Mouse (Mus musculus): ENCODE measurements around the gene Cnnm4. TPM values are rescaled to one million over a fixed set of nuclear protein-coding genes. Genes with fewer than 3 reads are reported as not detected.

The Cnnm4 gene
- total and polyA plus RNA-seq, 3 experiments = 3.9 to 4.6 (median 4.4) TPM

DNA sequence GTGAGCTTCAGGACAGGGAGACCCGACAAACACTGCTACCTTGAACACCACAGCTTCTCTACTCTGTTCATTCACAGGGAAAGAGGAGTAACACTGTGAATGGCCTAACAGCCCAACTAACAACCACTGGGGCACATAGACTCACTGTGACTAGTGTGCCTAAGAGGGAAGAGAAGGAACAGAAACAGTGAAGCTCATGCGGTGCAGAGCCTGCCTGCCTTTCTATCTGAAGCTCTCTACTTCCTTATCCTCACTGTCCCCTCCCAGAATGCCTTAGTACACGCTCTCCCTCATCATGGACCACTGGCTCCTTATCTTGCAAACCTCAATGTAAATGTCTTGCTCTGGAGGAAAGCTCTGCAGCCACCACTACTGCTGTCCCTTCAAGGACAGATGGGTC lies 34.2 kb upstream of the Cnnm4 start:
- no peak for TF ChIP-seq EP300 (IDR thresholded peaks at IDR 0.05; ENCODE audit: insufficient read depth, low read depth, low read length)
- TF ChIP-seq POLR2A (IDR thresholded peaks at IDR 0.05; ENCODE audit: insufficient read depth, low read depth, low read length) = no peak
- no peak for TF ChIP-seq CTCF (IDR thresholded peaks at IDR 0.05)
- Histone ChIP-seq H3K9ac (ENCODE audit: low read depth, low read length) (no peak overlapping the region), H3K27me3 (ENCODE audit: control insufficient read depth, insufficient read depth, low read length) (no peaks in the 10 kb centered on the region), H3K4me1 (ENCODE audit: control insufficient read depth, insufficient read depth, low read length) (no peaks in the 10 kb centered on the region), H3K27ac (no peak overlapping the region), H3K79me2 (replicated peaks; ENCODE audit: control insufficient read depth, insufficient read depth, low read length) (no peaks in the 10 kb centered on the region), H3K36me3 (ENCODE audit: control insufficient read depth, insufficient read depth, low read length) (no peaks in the 10 kb centered on the region), H3K4me3 (no peak overlapping the region)
- intact Hi-C loops (cut with DNase I) = no loop called here
- DNase-seq = no peak
- WGBS = 94% methylated on average over 3 of the region's 3 CpGs

DNA sequence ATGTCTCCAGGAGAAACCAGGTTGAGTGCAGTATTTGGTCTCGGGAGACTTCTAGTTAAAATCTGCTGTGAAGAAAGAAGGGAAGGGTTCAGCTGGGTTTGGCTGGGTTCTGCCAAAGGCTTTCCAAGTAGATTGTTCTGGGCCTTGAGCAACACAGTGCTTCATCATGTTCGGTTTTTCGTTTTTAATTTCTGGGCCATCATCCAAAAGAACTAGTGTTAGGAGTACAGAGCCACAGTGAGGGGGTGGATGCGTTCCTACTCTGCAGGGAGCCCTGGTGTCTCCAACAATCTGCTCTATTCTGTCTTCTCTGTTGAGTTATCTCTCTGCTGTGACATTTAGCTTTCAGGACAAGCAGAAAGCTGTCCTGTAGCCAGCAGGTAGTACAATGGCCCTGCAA lies 30.3 kb upstream of the Cnnm4 start:
- TF ChIP-seq EP300 (IDR thresholded peaks at IDR 0.05; ENCODE audit: insufficient read depth, low read depth, low read length) (no peak), POLR2A (IDR thresholded peaks at IDR 0.05; ENCODE audit: insufficient read depth, low read depth, low read length) (no peak), CTCF (IDR thresholded peaks at IDR 0.05) (no peak)
- Histone ChIP-seq H3K4me1 (ENCODE audit: control insufficient read depth, insufficient read depth, low read length) (peaks cover 4% of the 10 kb centered on the region), H3K79me2 (replicated peaks; ENCODE audit: control insufficient read depth, insufficient read depth, low read length) (no peaks in the 10 kb centered on the region), H3K36me3 (ENCODE audit: control insufficient read depth, insufficient read depth, low read length) (no peaks in the 10 kb centered on the region), H3K27me3 (ENCODE audit: control insufficient read depth, insufficient read depth, low read length) (no peaks in the 10 kb centered on the region), H3K4me3 (no peak overlapping the region), H3K27ac (no peak overlapping the region), H3K9ac (ENCODE audit: low read depth, low read length) (no peak overlapping the region)
- intact Hi-C loops (cut with DNase I) = loop anchor here (5.0 kb wide), 1 partner anchor 51 kb away; no protein-coding TSS in a partner anchor
- peak; percentile 23 to 41 for DNase-seq
- WGBS = 71% methylated on average over 4 of the region's 4 CpGs

DNA sequence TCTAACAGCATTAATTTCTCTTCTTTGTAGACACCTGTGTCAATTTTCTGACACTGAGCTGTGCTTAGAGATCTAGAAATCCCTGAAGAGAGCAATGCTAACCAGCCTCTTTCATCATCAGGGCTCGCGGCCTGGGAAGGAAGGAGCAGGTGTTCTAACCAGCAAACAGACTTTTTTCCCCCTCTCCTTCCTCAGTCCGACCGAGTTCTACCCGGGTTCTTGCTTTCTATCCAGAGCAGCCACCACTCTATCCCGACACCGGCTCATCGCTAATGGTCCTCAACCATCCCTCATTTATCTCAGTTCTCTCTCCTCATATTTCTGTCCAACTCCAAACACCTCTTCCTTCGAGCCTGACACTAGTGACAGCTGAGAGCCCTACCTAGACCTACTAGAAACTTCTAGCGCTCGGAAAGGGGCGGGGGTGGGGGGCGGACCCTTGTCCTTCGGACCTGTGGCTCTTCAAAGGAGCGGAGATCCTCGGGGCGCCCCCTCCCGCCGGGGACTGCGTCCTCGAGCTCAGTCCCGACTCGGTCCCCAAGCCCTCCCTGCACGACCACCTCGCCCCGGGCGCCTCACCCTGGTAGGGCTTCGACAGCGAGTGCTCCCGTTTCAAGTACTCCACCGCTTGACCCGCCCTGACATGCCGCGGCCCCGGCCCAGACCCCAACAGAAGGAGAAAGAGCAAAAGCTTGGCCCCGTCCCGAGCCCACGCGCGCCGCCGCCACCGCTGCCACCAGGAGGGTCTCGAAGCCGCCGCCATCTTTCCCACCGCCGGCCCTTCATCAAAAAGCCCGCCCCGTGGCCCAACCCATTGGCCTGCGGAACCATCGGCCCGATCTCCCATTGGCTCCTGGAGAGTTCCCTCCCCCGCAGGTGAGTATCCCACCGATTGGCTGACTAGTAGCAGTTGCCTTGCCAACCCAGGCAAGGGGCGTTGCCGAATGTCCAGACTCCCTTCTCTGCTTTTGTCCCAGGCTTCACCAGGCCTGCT lies 26.7 kb upstream of the Cnnm4 start, which contains the start of gene Lman2l:
Gene Lman2l (minus strand): TSS at position 801 of the 994 bp plus-strand sequence.
- Histone ChIP-seq H3K4me1 (ENCODE audit: control insufficient read depth, insufficient read depth, low read length) (peaks cover 4% of the 10 kb centered on the region), H3K27ac (peak within 1 kb of the TSS; percentile 64), H3K27me3 (ENCODE audit: control insufficient read depth, insufficient read depth, low read length) (no peaks in the 10 kb centered on the region), H3K79me2 (replicated peaks; ENCODE audit: control insufficient read depth, insufficient read depth, low read length) (no peaks in the 10 kb centered on the region), H3K36me3 (ENCODE audit: control insufficient read depth, insufficient read depth, low read length) (no peaks in the 10 kb centered on the region), H3K9ac (ENCODE audit: low read depth, low read length) (peak within 1 kb of the TSS; percentile 89), H3K4me3 (peak within 1 kb of the TSS; percentile 76)
- WGBS = under 1% methylated on average over 57 of the region's 57 CpGs
- intact Hi-C loops (cut with DNase I) = loop anchor here (1.0 to 5.0 kb wide), 2 partner anchors 27 to 48 kb away; partner anchors contain the start of gene Cnnm4
- TF ChIP-seq POLR2A (IDR thresholded peaks at IDR 0.05; ENCODE audit: insufficient read depth, low read depth, low read length) = 0 out of 2 replicates have a peak, but pooled peaks have one; percentile 48
- no peak for TF ChIP-seq EP300 (IDR thresholded peaks at IDR 0.05; ENCODE audit: insufficient read depth, low read depth, low read length)
- peak; percentile 34 for TF ChIP-seq CTCF (IDR thresholded peaks at IDR 0.05)
- DNase-seq = peak; percentile 92 to 96

DNA sequence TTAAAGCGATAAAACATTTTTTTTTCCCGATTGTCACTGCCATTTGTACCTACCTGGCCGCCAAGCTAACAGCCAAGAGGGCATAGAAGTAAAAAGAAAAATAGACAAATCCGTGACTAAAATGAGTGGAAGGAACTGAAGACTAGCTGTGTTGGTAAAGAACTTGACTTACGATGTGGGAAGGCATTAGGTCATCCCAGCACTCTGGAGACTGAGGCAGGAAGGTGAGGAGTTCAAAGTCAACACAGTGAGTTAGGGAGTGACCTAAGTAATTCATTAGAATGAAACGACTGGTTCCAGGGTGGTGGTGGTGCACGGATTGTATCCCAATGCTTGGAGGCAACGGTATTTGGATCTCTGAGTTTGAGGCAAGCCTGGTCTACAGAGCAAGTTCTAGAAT lies 25.9 kb upstream of the Cnnm4 start:
- intact Hi-C loops (cut with DNase I) = loop anchor here (1.0 kb wide), 1 partner anchor 26 kb away; the partner anchor contains the start of gene Cnnm4
- TF ChIP-seq CTCF (IDR thresholded peaks at IDR 0.05) (no peak), POLR2A (IDR thresholded peaks at IDR 0.05; ENCODE audit: insufficient read depth, low read depth, low read length) (no peak), EP300 (IDR thresholded peaks at IDR 0.05; ENCODE audit: insufficient read depth, low read depth, low read length) (no peak)
- H3K27me3 ChIP-seq (ENCODE audit: control insufficient read depth, insufficient read depth, low read length) = no peaks in the 10 kb centered on the region
- 37% methylated on average over 8 of the region's 8 CpGs for WGBS
- no peak overlapping the region for H3K27ac ChIP-seq
- no peak for DNase-seq
- no peaks in the 10 kb centered on the region for H3K36me3 ChIP-seq (ENCODE audit: control insufficient read depth, insufficient read depth, low read length)
- H3K9ac ChIP-seq (ENCODE audit: low read depth, low read length) = no peak overlapping the region
- peak overlapping the region; percentile 76 for H3K4me3 ChIP-seq
- no peaks in the 10 kb centered on the region for H3K79me2 ChIP-seq (replicated peaks; ENCODE audit: control insufficient read depth, insufficient read depth, low read length)
- H3K4me1 ChIP-seq (ENCODE audit: control insufficient read depth, insufficient read depth, low read length) = peaks cover 4% of the 10 kb centered on the region

DNA sequence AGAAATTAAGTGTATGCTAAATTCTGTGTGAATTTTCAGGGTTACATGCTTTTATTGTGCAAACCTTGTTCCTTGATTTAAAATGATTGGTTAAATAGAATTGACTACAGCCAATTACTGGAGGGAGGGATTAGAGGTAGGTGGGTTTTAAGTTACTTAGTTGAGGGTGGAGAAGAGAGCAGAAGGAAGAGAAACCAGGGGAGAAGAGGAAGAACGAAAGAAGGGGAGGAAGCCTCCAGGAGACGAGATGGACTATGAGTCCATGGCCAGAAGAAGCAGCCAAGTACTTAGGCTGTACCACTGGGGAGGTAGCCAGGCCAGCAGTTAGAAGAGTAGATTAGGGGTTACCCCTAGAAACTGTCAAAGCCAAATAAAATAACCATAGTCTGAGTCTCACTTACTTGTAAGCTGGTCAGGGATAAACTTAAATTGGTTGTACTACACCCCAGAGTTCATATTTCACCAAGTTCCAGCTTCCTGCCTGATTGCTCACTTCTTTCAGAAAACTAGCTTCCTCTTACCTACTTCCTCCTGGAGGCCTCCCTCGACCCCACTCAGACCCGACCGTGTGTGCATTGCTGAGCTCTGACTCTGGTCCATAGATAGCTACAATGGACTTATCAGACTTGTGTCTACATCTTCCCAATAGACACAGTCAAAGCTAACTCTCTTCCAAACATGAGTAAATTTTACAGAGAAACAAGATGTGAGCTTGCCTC lies 25.2 kb upstream of the Cnnm4 start:
- no peak for DNase-seq
- H3K36me3 ChIP-seq (ENCODE audit: control insufficient read depth, insufficient read depth, low read length) = no peaks in the 10 kb centered on the region
- H3K27me3 ChIP-seq (ENCODE audit: control insufficient read depth, insufficient read depth, low read length) = no peaks in the 10 kb centered on the region
- H3K27ac ChIP-seq = no peak overlapping the region
- H3K79me2 ChIP-seq (replicated peaks; ENCODE audit: control insufficient read depth, insufficient read depth, low read length) = no peaks in the 10 kb centered on the region
- 60% methylated on average over 5 of the region's 5 CpGs for WGBS
- intact Hi-C loops (cut with DNase I) = no loop called here
- H3K9ac ChIP-seq (ENCODE audit: low read depth, low read length) = no peak overlapping the region
- TF ChIP-seq POLR2A (IDR thresholded peaks at IDR 0.05; ENCODE audit: insufficient read depth, low read depth, low read length) (no peak), EP300 (IDR thresholded peaks at IDR 0.05; ENCODE audit: insufficient read depth, low read depth, low read length) (no peak), CTCF (IDR thresholded peaks at IDR 0.05) (no peak)
- no peak overlapping the region for H3K4me3 ChIP-seq
- peaks cover 4% of the 10 kb centered on the region for H3K4me1 ChIP-seq (ENCODE audit: control insufficient read depth, insufficient read depth, low read length)

Measured in heart, adult 2 months (tissue).